Mouse (Mus musculus) kidney, postnatal 4 days (tissue): ENCODE measurements around the gene Abhd16a.
"Not testable (repeated sequence)": the region's sequence is repeated elsewhere in the genome, so short reads cannot be mapped to it uniquely, and the experiment has no call there.

ENCODE experiments used
- DNase-seq, 2 experiments: peaks; one replicate each; pipeline ENCODE4 v3.0.0; 2021; ENCODE audit warnings: mixed read lengths in 2 of 2

The Abhd16a gene

GRCm38 (mm10) chr17:35121871-35122303 lies 32.8 kb downstream of the Abhd16a start, which contains the start of gene Csnk2b:
Csnk2b (minus strand) TSS chr17:35122053.
- DNase-seq: peak; percentile 74 to 80

DNA sequence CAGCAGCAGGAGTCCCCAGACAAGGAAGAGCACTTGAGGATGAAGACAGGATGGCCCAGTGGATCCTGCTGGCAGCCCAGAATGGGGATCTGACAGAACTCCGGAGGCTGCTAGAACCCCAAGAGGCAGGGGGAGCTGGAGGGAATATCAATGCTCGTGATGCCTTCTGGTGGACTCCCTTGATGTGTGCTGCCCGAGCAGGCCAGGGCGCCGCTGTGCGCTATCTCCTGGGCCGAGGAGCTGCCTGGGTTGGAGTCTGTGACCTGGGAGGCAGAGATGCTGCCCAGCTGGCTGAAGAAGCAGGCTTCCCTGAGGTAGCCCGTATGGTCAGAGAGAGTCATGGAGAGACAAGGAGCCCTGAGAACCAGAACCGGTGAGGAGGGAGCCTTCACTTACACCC lies 34.2 kb downstream of the Abhd16a start:
- not testable (repeated sequence) for DNase-seq

DNA sequence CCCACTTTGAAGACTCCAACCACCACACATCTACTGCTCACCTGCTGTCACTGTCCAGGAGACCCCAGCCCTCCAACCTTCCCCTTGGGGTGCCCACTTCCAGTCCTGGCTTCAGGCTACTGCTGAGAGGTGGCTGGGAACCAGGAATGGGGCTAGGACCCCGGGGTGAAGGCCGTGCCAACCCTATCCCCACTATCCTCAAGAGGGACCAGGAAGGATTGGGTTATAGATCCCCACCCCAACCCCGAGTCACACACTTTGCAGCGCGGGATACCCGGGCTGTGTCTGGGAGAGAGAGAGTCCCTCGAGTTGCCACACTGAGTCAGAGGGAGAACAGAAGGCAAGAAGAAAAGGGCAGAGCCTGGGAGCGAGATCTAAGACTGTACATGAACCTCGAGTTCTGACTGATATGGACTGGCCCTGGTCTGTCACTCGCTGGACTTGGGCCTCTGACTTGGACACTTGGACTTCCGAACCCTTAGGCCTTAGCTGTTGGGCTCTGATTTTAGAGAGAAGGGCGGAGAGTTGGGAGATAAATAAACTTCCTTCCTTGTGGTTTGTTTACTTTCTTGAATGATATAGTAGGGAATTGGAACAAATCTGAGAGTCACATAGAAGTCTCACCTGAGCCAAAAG lies 35.3 kb downstream of the Abhd16a start:
- DNase-seq: not testable (repeated sequence)

DNA sequence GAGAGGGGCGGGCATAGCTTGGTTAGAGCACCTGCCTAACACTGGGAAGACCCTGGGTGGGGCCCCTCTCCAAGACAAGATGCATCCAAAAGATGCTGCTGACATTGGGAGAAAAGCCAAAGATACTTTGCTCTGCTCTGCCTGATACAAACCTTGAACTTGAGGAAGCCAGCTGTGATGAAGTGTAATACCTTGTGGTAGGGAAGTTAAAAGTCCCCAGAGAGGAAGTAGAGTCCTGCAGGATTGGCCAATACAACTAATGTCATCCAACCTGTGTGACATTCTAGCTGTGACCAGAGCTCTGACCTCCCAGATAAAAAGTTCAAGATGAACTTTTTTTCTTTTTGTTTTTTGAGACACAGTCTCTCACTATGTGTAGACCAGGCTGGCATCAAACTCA lies 36.0 kb downstream of the Abhd16a start:
- DNase-seq: no peak

GRCm38 (mm10) chr17:35125578-35125977 lies 36.5 kb downstream of the Abhd16a start:
- DNase-seq: no peak

- DNase-seq: peak; percentile 81 to 88
Measured at GRCm38 (mm10) chr17:35126206-35126611, 37.1 kb downstream of the Abhd16a start, which contains the start of gene D17H6S53E. D17H6S53E (plus strand) TSS chr17:35126373.

DNA sequence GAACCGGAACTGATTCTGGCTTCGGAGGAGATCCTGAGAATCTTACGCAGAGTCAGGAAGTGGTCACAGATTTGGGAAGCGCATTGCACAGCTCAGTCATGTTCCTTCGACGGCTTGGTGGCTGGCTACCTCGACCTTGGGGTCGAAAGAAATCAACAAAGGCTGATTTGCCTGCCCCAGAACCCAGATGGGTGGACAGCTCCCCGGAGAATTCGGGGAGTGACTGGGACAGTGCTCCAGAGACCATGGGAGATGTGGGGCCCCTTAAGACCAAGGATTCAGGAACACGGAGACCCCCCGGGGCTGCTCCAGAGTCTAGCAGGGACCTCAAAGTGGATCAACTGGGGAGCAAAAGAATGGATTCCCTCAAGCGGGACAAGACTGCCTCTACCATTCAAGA lies 38.0 kb downstream of the Abhd16a start:
- no peak for DNase-seq

GRCm38 (mm10) chr17:35128996-35129395 lies 39.9 kb downstream of the Abhd16a start:
- DNase-seq: no peak

- no peak for DNase-seq
Measured at GRCm38 (mm10) chr17:35131038-35131437, 42.0 kb downstream of the Abhd16a start.

GRCm38 (mm10) chr17:35131500-35132173 lies 42.6 kb downstream of the Abhd16a start, which contains the start of gene Apom:
Apom (minus strand) TSS chr17:35132050.
- peak in 1 of 2 experiments; percentile 48 for DNase-seq

DNA sequence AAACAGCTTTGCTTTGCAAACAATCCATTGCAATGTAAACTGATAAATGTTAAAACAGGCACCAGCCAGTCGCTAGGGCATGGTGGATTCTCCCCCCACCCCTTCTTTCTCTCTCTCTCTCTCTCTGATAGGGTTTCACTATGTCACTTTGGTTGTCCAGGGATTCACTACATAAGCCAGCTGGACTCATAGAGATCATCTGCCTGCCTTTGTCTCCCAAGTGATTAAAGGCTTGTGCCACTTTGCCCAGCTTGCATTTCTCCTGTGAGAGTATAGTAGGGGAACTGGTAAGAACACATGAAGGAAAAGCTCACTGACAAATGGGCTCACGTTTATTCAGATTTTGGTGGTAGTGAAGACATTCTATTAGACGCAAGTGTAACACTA lies 43.1 kb downstream of the Abhd16a start:
- DNase-seq: no peak

DNA sequence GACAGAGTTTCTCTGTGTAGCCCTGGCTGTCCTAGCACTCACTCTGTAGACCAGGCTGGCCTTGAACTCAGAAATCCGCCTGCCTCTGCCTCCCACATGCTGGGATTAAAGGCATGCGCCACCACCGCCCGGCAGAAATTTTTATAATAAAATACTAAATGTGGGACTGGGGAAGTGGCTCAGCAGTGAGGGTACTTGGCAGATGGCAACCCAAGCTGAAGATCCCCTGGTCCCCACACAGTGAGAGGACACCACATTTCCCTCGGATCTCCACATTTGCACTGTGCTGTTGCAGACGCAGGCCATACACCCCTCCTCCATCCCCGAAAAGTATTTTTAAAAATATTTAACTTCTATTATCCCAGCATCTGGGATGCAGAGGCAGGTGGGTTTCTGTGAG lies 44.5 kb downstream of the Abhd16a start:
- DNase-seq: no peak

DNA sequence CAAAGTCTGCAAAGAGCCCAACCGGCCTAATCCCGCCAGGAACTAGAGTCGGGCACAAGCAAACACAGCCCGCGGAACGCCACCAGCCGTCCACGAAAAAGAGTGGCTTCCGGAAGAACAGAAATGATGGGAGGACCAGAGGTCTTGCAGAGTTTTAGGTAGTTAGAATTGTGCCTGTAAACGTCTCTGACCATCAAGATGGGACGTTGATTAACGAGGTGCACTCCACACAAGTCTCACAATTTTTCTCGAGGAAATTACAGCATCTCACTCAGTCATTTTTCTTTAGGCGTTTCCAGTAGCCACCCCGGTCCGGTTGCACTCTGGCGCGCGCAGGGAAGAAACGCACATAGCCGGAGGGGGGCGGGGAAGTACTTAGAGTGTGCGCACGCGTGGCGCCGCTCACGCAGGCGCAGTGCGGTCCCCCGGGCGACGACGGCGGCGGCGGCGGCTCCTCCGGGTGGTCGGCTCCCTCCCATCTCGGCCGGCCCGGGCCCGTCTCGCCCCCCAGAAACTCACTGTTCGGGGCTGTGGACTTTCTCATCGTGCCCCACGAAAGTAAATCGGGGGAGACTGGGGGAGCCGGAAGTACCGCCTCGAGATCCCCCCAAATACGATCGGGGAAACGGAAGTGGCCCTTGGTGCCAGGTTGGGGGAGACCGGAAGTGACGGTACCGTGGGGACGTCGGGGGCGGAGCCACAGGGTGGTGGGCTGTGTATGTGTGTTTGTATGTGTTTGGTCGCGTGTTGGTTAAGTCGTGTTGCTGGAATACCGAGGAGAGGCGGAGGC lies 45.9 kb downstream of the Abhd16a start, which contains the start of gene Bag6:
Gene Bag6, plus strand, starts transcription at position 378 of the 790 bp plus-strand sequence.
- peak; percentile 95 to 97 for DNase-seq

DNA sequence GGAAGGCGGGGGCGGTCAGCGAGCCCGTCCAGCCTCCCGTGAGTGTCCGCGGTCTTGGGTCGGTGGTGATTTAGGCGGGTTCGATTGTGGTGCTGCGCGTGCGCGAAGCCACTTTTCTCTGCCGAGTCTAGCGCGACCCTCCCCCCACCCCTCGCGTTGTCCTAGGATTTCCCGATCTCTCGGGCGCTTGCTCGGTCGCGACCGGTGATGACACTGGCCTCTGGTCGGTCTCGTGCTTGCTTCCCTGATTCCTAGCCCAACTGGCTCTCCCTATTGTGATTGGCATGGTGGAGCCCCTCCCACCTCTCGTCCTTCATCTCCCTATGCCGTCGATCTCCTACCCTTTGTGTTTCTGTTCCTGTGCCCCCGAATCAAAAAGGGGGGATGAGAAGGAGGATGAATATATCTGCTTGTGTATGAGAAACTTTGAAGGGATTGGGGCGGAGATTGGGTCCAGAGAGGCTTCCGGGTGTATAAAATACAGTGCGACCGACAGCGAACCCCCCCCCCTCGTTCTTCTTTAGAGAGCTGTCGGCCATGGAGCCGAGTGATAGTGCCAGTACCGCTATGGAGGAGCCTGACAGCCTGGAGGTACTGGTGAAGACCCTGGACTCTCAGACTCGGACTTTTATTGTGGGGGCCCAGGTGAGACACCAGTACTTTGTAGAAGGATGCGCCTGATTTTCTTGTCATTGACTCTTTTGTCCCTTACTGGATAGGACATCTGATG lies 46.7 kb downstream of the Abhd16a start:
- no peak for DNase-seq

- DNase-seq: no peak
Measured at GRCm38 (mm10) chr17:35139269-35139668, 50.2 kb downstream of the Abhd16a start.

DNA sequence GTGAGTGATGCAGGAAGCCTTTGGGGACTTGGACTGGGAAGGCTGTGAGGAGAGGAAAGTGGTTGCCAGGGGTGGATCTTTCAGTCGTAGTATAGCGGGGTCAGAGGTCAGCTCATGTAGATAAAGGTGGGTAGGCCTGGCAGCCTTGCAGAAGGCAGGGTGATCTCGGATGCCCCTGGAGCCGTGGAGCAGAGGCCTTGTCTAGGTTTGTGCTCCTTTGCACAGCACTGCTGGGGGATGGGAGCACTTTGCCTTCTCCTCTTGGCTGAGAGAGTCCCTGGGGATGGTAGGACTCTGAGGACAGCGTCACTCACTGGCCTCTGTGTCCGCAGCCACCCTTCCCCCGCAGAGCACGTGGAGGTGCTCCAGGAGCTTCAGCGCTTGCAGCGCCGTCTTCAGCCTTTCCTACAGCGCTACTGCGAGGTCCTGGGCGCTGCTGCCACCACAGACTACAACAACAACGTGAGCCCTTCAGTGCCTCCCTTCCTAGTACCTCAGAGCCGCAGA lies 51.5 kb downstream of the Abhd16a start:
- no peak for DNase-seq

GRCm38 (mm10) chr17:35141971-35142370 lies 52.9 kb downstream of the Abhd16a start:
- DNase-seq: no peak

DNA sequence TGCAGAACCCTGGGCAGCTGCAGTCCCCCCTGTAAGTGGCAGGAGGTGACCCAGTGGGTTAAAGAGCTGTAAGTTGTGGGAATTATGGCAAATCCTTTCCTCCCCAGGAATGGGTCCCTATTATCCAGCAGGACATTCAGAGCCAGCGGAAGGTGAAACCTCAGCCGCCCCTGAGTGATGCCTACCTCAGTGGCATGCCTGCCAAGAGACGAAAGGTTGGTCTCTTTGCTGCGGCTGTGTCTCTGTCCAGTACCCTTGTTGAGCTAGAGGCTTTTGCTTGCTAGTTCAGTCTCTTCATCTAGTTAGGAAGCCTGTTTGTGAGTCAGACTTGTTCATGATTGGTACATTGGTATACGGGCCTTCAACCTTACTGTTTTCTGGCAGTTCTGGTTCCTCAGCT lies 57.1 kb downstream of the Abhd16a start:
- DNase-seq: no peak

DNA sequence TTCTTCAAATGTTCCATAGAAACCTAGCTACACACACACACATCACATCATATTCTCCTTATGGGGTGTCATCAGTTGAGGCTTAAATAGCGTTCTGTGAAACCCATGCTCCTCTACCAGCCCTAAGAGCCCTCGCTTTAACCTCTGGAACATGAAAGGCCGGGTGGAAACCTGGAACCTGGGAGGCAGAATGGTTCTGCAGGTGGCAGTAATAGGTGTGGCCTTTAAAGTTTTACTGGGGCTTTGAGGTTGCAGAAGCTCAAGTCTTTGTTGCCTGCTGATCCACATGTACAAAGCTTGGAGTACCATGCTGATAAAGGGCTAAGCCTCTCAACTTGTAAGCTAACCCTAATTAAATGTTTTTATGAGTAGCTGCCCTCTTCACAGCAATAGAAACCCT lies 58.3 kb downstream of the Abhd16a start:
- DNase-seq: no peak

- DNase-seq: no peak
Measured at GRCm38 (mm10) chr17:35147922-35148639, 59.0 kb downstream of the Abhd16a start.

GRCm38 (mm10) chr17:35152121-35152520 lies 63.1 kb downstream of the Abhd16a start:
- no peak for DNase-seq
